Mouse (Mus musculus): ENCODE results near the gene Usp2.
A peak's percentile ranks its signal among the peaks of the same experiment; 100 is the strongest.

Usp2 gene

DNA sequence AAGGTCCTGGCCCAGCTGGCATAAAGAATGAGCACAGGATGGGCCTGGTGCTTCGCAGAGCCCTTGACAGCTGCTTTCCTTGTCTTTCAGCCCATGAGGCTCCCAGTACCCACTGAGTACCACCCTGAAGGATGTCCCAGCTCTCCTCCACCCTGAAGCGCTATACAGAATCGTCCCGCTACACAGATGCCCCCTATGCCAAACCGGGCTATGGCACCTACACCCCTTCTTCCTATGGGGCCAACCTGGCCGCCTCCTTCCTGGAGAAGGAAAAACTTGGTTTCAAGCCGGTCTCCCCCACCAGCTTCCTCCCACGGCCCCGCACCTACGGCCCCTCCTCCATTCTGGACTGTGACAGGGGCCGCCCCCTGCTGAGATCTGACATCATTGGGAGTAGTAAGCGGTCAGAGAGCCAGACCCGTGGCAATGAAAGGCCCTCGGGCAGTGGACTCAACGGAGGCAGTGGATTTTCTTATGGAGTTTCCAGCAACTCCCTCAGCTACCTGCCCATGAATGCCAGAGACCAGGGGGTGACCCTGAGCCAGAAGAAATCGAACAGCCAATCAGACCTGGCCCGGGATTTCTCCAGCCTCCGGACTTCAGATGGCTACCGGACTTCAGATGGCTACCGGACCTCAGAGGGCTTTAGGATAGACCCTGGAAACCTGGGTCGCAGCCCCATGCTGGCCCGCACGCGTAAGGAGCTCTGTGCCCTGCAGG lies 8.6 kb downstream of the Usp2 start:
- no peak for DNase-seq (ENCODE audit: low read depth, low spot score)

DNA sequence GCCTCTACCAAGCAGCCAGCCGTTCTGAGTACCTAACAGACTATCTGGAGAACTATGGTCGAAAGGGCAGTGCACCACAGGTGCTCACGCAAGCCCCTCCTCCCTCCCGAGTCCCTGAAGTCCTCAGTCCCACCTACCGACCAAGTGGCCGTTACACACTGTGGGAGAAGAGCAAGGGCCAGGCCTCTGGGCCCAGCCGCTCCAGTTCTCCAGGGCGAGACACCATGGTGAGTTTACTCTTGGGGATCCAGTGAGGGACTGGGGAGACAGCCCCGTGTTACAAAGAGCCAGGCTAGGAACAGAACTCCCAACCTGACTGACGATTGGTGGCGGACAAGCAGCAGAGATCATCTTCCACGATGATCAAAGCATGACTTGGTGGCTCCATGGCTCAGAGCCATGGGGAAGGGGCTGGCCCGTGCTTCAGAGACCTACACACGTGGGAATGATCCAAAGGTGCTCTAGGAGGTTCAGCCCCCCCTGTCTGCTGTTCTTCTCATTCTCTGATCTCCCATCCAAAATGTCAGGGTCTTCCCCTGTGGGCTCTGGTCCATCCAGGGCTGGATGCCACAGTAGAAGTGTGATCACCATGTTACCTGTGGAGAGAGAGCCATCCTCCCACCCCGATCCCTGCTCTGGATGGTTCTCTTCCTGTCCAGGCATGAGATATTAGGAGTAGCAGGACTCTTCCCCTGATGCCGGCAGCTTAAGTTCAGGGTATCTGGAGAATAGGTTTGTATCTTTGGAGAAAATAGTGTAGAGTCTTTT lies 9.4 kb downstream of the Usp2 start:
- DNase-seq (ENCODE audit: low read depth, low spot score), result no peak

DNA sequence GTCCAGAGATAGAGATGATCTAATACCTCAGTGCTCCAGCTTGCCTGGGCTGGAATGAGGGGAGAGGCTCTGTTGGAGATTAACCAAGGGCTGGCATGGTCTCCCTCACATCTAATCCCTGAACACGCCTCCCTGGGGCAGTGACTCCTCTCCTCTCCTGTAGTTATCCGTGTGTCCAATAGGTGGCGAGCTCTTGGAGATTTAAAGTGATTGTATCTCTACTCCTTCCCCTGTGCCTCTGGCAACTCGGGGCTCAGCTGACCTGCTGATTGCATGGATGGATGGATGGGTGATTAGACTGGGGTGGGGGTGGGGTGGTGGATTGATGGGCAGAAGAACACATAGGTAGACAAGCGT lies 9.9 kb downstream of the Usp2 start:
- DNase-seq (ENCODE audit: low read depth, low spot score), result peak; percentile 89

DNA sequence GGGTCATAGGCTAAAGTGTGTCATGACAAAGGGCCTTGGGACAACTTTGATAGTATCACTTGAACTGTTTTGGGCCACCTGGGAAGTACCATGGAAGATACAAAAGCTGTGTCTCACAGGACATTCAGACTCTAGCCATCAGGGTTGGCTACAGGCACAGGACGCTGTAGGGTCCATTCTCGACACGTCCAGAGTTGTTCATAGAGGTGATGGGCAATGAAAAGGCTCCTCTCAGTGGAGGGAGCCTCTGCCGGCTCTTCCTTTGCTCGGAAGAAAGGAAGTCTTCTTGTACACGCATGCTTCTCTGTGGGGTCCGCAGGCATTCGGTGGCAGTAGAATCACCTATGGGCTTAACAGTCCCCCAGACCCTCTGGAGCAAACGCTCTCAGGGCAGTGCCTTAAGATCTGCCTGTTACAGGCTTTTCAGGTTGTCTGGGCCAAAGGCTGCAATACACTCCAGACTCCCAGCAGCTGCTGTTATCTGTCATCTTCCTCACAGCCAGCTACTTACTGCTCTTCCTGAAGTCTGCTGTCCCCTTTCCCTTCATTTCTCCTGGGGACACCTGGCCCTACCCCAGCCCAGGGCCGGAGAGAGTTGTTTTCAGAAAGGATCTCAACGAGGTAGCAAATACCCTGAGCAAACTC lies 10.6 kb downstream of the Usp2 start:
- DNase-seq (ENCODE audit: low read depth, low spot score), result no peak

DNA sequence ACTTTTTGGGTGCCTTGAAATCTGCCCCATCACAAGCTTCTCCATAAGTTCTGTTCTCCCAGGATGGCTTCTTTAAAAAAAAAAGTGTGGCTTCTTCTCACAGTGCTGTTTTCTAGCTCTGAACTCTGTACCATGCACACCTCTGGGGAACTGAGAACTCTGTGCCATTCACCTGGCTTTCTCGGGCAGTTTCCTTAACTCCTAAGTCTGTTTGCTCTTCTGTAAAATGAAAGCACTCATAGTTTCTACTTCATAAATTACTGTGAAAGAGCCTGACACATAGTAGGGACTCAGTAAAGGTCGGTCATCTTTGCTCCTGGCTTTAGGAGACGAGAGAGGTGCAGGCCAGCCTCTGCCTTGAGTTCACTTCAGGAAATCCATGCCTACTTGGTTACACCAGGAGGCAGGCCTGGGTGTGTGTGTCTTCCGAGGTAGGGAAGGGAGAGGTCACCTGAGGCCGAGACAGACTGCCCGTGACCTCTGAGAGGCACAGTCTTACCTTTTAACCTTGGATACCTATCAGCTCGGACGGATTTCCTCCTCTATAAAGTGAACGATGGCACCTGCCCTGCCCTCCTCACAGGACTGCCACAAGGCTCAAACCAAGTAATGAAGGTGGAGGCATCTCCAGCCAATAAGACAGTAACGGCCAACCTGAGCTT lies 11.4 kb downstream of the Usp2 start:
- no peak for DNase-seq (ENCODE audit: low read depth, low spot score)

DNA sequence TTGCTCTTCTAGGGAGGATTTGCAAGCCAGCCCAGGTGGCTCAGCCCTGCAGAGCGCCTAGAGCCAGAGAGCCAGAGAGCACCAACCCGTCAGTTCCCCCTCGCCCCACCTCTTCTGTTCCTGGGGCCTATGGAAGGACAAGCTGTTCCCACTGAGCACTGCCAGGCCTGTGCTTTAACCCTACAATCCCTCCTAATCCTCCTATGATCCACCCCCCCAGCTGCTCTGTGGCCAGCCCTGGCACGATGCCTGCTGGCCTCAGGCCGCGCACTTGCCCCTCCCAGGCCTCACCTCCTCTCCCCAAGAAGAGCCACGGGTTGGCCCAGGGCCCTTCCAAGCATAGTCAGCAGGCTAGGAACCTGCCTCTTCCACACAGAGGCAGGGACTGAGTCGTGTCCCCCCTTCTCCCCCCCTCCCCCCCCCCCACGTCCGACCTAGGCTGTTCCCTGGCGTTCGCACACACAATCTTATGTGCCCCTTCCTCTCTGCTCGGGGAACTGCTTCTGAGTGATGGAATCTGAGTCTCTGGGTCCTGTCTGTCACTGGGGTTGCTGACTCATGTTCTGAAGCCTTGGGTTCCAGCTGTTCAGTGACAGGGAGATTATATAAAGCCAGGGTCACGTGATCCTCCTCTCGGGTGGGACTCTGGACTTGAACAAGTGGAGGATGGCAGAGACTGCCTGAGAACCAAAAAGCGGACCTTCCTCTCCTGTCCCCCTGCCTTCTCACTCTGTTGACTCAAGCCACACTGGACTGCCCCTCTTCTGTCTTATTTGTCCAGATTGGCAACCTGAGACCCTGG lies 12.3 kb downstream of the Usp2 start:
- DNase-seq (ENCODE audit: low read depth, low spot score), result peak; percentile 98

DNA sequence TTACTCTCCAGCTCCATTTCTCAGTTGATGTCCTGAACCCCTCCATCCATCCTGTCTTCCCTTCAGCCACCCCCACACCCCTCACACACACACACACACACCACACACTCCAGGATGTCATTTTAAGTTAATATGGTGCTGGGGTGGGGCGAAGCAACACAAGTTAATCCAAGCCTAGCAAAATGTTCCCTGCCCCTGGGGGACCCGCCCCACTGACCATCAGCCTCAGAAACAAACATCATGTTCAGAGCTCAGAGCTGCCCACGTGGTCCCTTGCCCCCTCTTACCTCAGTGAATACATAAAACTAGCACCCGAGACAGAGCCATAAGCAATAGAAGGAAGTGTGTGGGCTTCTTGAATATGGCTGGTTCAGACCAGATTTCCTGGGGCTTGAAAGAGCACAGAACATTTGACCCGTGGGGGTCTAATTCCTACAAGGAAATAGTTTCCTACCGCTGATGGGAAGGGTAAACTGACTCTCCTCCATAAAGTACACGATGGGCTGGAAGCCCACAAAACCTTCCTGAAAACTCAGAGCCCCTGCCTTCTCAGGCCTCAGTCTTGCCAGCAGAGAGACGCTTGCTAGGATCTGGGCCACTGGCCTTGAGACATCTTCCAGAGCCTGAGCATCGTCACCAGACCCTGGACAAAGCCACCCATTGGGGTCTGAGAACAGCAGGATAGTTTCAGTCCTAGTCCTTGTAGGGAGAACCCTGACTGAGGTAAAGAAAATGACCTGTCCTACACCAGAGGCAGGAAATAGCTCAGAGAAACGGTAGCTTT lies 13.4 kb downstream of the Usp2 start:
- DNase-seq (ENCODE audit: low read depth, low spot score), result no peak

DNA sequence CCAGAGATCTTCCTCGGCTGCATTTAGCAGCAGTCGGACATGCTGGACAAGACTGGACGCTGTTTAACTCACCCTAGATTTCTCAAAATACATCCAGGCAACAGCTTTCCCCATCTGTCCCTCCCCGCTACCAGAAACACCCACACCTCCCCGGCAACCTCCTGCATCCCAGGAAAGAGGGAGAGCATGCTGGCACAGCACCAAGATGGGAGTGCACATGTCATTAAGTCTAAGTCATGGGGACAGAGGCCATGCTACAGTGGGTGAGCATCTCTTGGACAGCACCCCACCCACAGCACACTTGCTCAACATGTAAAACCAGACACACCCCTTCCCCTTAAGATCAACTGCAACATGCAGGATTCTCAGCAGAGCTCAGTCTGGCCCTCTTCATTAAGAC lies 14.1 kb downstream of the Usp2 start:
- DNase-seq (ENCODE audit: low read depth, low spot score), result peak; percentile 82

DNA sequence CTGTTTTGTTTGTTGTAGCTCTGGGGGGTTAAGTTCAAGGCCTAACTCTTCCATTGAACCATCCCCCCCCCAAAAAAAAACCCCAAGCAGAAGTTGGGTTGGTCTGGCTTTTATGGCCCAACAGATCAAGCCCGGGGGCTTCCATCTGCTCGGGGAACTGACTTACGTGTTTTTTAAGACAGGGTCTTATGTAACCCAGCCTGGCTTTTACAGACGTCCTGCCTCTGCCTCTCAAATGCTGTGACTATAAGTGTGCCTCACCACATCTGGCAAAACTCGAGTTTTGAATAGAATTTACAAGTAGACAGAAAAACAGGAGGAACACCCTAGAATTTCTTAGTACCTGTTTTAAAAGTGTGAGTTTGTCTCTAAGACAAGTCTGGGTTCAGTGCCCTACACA lies 14.8 kb downstream of the Usp2 start:
- no peak for DNase-seq (ENCODE audit: low read depth, low spot score)

DNA sequence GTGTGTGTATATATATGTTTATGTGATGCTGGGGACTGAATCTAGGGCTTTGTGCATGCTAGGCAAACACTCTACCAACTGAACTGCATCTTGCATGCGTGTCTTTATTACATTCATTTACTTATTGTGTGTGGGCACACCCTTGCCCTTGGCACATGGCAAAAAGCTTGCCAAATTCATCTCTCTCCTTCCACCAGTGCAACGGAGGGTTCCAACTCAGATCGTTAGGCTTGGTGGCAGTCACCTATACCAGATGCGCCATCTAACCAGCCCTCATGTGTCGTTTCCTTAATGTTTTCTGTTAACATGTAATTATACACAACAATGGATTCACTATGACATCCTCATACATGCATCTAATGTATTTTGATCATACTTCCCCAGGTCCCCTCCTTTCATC lies 15.4 kb downstream of the Usp2 start:
- DNase-seq (ENCODE audit: low read depth, low spot score), result no peak

DNA sequence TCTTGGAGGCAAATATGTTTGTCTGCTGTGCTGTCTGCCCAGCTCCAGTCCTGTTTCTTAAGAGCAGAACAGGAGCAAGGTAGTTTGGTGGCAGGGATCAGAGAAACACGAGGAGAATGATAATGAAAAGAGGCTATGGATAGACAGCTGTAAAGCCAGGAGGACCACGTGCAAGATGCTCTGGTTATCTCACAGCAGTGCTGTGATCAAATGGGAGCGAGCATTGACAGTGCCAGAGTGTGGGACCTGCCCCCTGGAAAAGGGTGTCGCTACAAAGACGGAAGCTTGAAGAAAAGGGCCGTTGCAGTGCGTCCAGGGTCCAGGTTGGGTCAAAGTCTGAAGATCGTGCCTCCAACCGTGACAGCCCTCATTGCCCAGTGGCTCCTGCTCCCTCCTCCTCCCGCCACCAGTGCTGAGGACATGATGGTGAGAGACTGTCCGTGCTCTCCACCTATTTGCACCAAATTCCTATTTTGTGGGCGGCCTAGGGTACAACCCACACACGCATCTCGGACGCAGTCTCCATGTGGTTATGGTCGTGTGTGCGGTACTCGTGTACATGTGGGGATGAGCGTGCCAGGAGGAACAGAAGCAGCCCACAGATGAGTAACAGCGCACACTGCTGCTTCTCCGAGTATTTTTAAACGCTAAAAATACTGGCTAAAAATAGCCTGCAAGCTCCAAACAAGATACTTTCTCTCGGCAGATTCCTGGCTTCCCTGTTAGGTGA lies 16.7 kb downstream of the Usp2 start:
- DNase-seq (ENCODE audit: low read depth, low spot score), result peak; percentile 94

DNA sequence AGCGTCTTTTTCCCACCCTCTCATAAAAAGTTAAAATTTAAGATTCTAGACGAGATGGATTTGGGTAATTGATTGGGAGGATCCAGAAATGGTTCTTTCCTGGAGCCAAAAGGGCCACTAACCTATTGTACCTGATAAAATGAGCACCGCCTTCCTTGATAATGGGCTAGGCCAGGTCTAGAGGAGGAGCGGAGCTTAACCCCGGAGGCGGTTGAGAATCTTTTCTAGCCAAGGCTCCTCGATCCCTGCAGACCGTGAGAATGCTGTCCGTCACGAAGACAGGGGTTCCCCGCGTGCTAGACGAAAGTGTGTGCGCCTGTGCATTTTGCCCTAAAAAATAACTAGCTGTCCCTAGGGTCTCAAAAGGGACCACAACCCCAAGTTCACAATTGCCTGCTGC lies 17.4 kb downstream of the Usp2 start:
- peak; percentile 32 for DNase-seq (ENCODE audit: low read depth, low spot score)

DNA sequence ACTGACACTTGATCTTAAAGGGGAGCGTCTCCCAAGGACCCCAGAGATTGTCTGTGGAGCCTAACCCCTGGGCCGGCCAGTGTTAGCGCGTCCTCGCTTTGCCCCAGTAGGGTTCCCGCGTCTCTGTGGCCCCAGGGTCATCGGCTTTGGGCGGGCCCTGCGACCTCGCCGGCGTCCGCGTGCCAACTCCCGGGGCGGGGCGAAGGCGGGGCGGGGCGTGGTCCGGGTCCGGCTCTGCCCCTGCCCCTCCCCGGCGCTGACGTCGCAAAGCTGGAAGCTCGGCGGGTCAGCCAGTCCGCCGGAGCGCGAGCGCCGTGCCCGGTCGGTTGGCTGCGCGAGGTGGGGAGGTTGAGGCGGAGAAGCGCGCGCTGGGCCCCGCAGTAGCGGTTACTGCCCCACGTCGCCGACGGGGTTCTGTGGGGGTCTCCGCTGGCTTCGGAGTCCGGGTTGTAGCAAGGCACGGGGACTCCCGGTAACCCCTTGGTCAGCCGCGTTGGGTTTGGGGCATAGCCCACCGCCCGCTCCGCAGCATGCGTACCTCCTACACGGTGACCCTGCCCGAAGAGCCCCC lies 17.9 kb downstream of the Usp2 start:
- peak; percentile 96 for DNase-seq (ENCODE audit: low read depth, low spot score)

DNA sequence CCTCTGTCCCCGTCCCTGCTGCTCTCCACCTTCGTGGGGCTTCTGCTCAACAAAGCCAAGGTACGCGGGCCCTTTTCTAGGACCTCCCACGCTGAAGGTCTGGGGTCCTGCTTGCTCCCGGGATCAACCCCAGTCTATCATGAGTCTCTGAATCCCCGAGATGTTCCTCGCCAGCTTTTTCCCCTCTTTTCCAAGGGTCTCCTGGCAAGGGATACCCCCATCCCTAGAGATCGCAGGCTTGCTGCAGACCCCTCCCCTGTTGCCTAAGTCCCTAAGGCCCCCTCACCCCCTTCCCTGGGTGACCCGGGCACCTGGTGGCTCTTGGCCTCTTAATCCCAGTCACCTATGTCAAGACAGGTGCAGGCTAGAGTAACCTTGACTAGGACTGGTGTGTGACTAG lies 18.5 kb downstream of the Usp2 start:
- DNase-seq (ENCODE audit: low read depth, low spot score), result no peak

DNA sequence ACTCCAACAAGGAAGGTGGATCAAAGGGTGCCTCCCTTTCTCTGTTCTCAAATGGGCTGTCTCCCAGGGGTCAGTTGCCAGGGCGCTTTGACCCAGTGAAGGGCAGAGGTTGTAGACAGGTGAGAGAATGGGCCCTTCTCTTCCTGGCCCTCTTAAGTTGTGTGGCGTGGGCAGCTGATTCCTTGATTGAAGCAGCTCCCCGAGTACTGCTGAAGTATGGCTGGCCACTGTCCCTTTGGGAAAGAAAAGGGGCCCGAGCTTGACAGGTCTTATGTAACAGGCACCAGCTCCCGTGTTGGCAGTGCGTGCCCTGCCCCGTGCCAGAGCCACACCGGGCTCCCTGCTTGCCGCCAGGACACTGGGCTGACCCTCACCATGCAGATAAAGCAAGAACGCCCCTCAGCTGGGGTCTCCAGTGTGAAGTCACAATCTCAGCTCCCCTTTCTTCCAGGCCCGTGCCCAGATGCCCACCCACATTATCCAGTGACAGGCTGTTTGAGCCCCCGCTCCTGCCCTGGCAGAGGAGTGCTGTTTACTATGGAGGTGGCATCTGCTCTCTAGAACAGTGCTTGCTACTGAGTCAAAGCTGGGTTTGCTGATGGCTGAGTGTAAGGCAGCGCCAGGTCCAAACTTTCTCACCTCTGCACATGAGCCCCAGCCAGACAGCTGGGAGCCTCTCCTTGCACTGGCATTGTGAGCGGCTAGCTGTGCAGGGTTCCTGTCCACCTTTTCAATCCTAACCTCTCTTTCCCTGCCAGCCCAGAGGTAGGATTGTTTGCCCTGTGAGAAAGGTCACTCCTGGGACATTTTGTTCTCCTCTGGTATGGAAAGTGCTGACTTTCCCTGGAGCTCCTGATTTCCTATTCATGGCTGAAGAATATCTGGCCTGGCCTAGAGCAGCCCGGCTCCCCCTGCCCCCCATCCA lies 19.2 kb downstream of the Usp2 start:
- peak; percentile 92 for DNase-seq (ENCODE audit: low read depth, low spot score)

DNA sequence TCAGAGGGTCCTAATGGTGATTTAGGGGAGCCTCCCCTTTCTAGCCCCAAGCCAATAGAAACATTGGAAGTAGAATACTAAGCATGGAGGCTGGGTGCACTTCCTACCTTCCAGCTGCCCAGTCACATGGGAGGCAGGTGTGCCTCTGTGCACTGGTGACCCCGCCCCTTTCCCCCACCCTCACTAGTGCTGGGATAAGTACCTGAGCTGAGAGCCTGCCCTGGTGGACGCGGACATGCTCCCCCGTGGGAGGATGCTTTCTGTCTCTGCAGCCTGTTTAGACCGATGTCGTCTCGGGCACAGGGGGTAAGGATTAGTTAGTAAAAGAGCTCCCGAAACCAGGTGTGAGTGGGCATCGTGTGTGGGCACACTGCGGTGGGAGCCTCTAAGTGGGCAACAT lies 20.1 kb downstream of the Usp2 start:
- peak; percentile 67 for DNase-seq (ENCODE audit: low read depth, low spot score)

DNA sequence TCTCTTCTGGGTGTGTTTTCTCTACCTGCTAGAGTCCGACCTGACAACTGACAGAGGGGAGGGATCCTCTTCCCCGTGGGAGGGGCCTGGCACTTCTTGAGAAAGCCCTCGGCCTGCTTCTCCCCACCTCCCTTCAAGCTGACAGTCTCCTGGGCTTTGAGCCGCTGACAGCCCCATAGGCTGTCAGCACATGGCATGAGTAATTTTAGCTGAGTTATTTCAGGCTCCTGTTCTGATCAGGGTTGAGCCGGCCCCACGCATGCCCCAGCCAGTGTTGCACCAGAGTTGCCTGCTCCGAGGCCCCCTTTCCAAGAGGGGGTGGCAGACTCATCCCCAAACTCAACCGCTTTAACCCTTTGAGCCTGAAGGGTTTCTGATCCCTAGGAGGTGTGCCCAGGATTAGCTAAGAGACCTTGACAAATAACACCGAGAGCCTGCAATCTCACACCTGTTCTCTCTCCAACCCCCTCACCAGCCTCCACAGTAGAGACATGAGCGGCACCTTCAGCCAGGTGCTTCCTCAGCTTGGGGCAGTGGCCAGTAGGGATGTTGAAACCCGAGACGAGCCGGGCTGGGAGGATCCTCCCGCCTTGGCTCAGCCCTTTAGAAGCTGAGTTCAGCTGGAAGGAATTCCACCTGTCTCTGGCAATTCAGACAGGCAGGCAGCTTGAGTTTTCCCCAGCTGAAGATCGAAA lies 21.1 kb downstream of the Usp2 start:
- DNase-seq (ENCODE audit: low read depth, low spot score), result peak; percentile 92

All from brain, adult 2 months (tissue).